Mouse (Mus musculus): Measurements from ENCODE around the gene Olfr1269. TPM values are rescaled to one million over a fixed set of nuclear protein-coding genes. Genes with fewer than 3 reads are reported as not detected.

The Olfr1269 gene
- not detected in 2 replicates for polyA plus RNA-seq (2014; fragmentation: Nextera tagmentation; extraction: Ambion mirVana)

- Histone ChIP-seq H3K9me3 (ENCODE audit: low read depth, low read length) (no peaks in the 10 kb centered on the region), H3K9ac (no peak within 1 kb of the TSS), H3K27me3 (ENCODE audit: insufficient read depth, low read length) (no peaks in the 10 kb centered on the region), H3K36me3 (ENCODE audit: insufficient read depth) (no peaks in the 10 kb centered on the region), H3K4me3 (ENCODE audit: low read depth, low read length) (no peak within 1 kb of the TSS), H3K27ac (ENCODE audit: low read depth) (no peak within 1 kb of the TSS), H3K4me1 (ENCODE audit: insufficient read depth) (no peaks in the 10 kb centered on the region), H3K4me2 (no peak within 1 kb of the TSS)
- no peak for ATAC-seq (ENCODE audit: insufficient read depth)
- DNase-seq = no peak
- no peak for TF ChIP-seq CTCF (IDR thresholded peaks at IDR 0.05; ENCODE audit: low read depth)
- whole genome bisulfite sequencing = 85% methylated on average over 1 of the region's 1 CpGs
Observed at GRCm38 (mm10) chr2:90121312-90121711, at the start of gene Olfr1269. Olfr1269 (minus strand) TSS chr2:90121412.

GRCm38 (mm10) chr2:90153916-90154315 is 32.7 kb upstream of the Olfr1269 start:
- 88% methylated on average over 9 of the region's 9 CpGs for WGBS
- no peaks in the 10 kb centered on the region for H3K4me1 ChIP-seq (ENCODE audit: insufficient read depth)
- DNase-seq = no peak
- no peak overlapping the region for H3K27ac ChIP-seq (ENCODE audit: low read depth)
- TF ChIP-seq CTCF (IDR thresholded peaks at IDR 0.05; ENCODE audit: low read depth) = no peak
- no peaks in the 10 kb centered on the region for H3K9me3 ChIP-seq (ENCODE audit: low read depth, low read length)
- H3K9ac ChIP-seq = no peak overlapping the region
- H3K4me2 ChIP-seq = no peak overlapping the region
- ATAC-seq (ENCODE audit: insufficient read depth) = no peak
- no peaks in the 10 kb centered on the region for H3K27me3 ChIP-seq (ENCODE audit: insufficient read depth, low read length)
- H3K4me3 ChIP-seq (ENCODE audit: low read depth, low read length) = no peak overlapping the region
- H3K36me3 ChIP-seq (ENCODE audit: insufficient read depth) = no peaks in the 10 kb centered on the region

DNA sequence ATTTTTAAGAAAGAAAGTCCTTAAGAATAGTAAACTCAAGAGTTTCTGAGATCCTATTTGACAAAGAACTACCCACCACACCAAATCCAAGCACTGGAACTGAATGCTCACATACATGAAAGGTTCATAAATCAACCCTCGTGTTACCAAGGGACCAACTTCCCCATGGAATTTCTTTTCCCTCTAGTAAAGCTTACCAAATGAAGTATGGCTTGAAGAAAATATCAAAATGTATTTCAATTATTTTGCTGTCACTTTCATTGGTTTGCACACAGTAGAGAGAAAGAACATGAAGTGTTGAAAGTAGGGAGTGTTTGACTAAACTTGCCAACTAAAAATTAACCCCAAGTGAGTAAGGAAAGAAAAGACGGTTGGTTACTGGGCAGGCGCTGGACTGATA is 31.8 kb upstream of the Olfr1269 start, which contains the start of gene Olfr1270:
Gene Olfr1270 (minus strand): TSS at position 101 of the 400 bp plus-strand sequence.
- 72% methylated on average over 3 of the region's 3 CpGs for WGBS
- no peak within 1 kb of the TSS for H3K4me2 ChIP-seq
- no peak within 1 kb of the TSS for H3K9ac ChIP-seq
- H3K27ac ChIP-seq (ENCODE audit: low read depth) = no peak within 1 kb of the TSS
- H3K4me3 ChIP-seq (ENCODE audit: low read depth, low read length) = no peak within 1 kb of the TSS
- H3K9me3 ChIP-seq (ENCODE audit: low read depth, low read length) = no peaks in the 10 kb centered on the region
- no peaks in the 10 kb centered on the region for H3K4me1 ChIP-seq (ENCODE audit: insufficient read depth)
- no peak for TF ChIP-seq CTCF (IDR thresholded peaks at IDR 0.05; ENCODE audit: low read depth)
- H3K27me3 ChIP-seq (ENCODE audit: insufficient read depth, low read length) = no peaks in the 10 kb centered on the region
- no peaks in the 10 kb centered on the region for H3K36me3 ChIP-seq (ENCODE audit: insufficient read depth)
- DNase-seq (no peak), ATAC-seq (ENCODE audit: insufficient read depth) (no peak)

GRCm38 (mm10) chr2:90142196-90142595 is 21.0 kb upstream of the Olfr1269 start, which contains the start of gene Olfr32:
Olfr32 (minus strand) TSS chr2:90142296.
- no peak for DNase-seq
- no peak within 1 kb of the TSS for H3K9ac ChIP-seq
- H3K4me3 ChIP-seq (ENCODE audit: low read depth, low read length) = no peak within 1 kb of the TSS
- no peaks in the 10 kb centered on the region for H3K27me3 ChIP-seq (ENCODE audit: insufficient read depth, low read length)
- H3K36me3 ChIP-seq (ENCODE audit: insufficient read depth) = no peaks in the 10 kb centered on the region
- no peaks in the 10 kb centered on the region for H3K4me1 ChIP-seq (ENCODE audit: insufficient read depth)
- no peaks in the 10 kb centered on the region for H3K9me3 ChIP-seq (ENCODE audit: low read depth, low read length)
- H3K27ac ChIP-seq (ENCODE audit: low read depth) = no peak within 1 kb of the TSS
- H3K4me2 ChIP-seq = no peak within 1 kb of the TSS
- no peak for ATAC-seq (ENCODE audit: insufficient read depth)
- no peak for TF ChIP-seq CTCF (IDR thresholded peaks at IDR 0.05; ENCODE audit: low read depth)

- no peak for TF ChIP-seq CTCF (IDR thresholded peaks at IDR 0.05; ENCODE audit: low read depth)
- no peak for DNase-seq
- Histone ChIP-seq H3K27ac (ENCODE audit: low read depth) (no peak overlapping the region), H3K4me1 (ENCODE audit: insufficient read depth) (no peaks in the 10 kb centered on the region), H3K4me2 (no peak overlapping the region), H3K4me3 (ENCODE audit: low read depth, low read length) (no peak overlapping the region), H3K9me3 (ENCODE audit: low read depth, low read length) (no peaks in the 10 kb centered on the region), H3K36me3 (ENCODE audit: insufficient read depth) (no peaks in the 10 kb centered on the region), H3K9ac (no peak overlapping the region), H3K27me3 (ENCODE audit: insufficient read depth, low read length) (no peaks in the 10 kb centered on the region)
- 45% methylated on average over 2 of the region's 2 CpGs for WGBS
- no peak for ATAC-seq (ENCODE audit: insufficient read depth)
Observed at GRCm38 (mm10) chr2:90070065-90070464, 51.1 kb downstream of the Olfr1269 start.

Other genes with a start within 250 kb of the Olfr1269 start
- not detected in 2 replicates for gene Olfr1257, start 243.0 kb downstream of the Olfr1269 start, polyA plus RNA-seq (2014; fragmentation: Nextera tagmentation; extraction: Ambion mirVana)
- not detected in 2 replicates for gene Olfr1258, start 194.1 kb downstream of the Olfr1269 start, polyA plus RNA-seq (2014; fragmentation: Nextera tagmentation; extraction: Ambion mirVana)
- gene Olfr1259, start 172.7 kb downstream of the Olfr1269 start, polyA plus RNA-seq (2014; fragmentation: Nextera tagmentation; extraction: Ambion mirVana) = not detected in 2 replicates
- not detected in 2 replicates for gene Olfr1260, start 147.1 kb downstream of the Olfr1269 start, polyA plus RNA-seq (2014; fragmentation: Nextera tagmentation; extraction: Ambion mirVana)
- not detected in 2 replicates for gene Olfr1261, start 130.2 kb downstream of the Olfr1269 start, polyA plus RNA-seq (2014; fragmentation: Nextera tagmentation; extraction: Ambion mirVana)
- not detected in 2 replicates for gene Olfr1262, start 121.3 kb downstream of the Olfr1269 start, polyA plus RNA-seq (2014; fragmentation: Nextera tagmentation; extraction: Ambion mirVana)
- gene Olfr1263, start 109.3 kb downstream of the Olfr1269 start, polyA plus RNA-seq (2014; fragmentation: Nextera tagmentation; extraction: Ambion mirVana) = not detected in 2 replicates
- gene Olfr1264, start 95.8 kb downstream of the Olfr1269 start, polyA plus RNA-seq (2014; fragmentation: Nextera tagmentation; extraction: Ambion mirVana) = not detected in 2 replicates
- not detected in 2 replicates for gene Olfr1265, start 86.1 kb downstream of the Olfr1269 start, polyA plus RNA-seq (2014; fragmentation: Nextera tagmentation; extraction: Ambion mirVana)
- gene Olfr140, start 57.8 kb downstream of the Olfr1269 start, polyA plus RNA-seq (2014; fragmentation: Nextera tagmentation; extraction: Ambion mirVana) = not detected in 2 replicates
- gene Olfr32, start 20.9 kb upstream of the Olfr1269 start, polyA plus RNA-seq (2014; fragmentation: Nextera tagmentation; extraction: Ambion mirVana) = not detected in 2 replicates
- gene Olfr1270, start 31.7 kb upstream of the Olfr1269 start, polyA plus RNA-seq (2014; fragmentation: Nextera tagmentation; extraction: Ambion mirVana) = not detected in 2 replicates
- gene Olfr1506, start 103.1 kb upstream of the Olfr1269 start, polyA plus RNA-seq (2014; fragmentation: Nextera tagmentation; extraction: Ambion mirVana) = not detected in 2 replicates
- gene Olfr142, start 136.2 kb upstream of the Olfr1269 start, polyA plus RNA-seq (2014; fragmentation: Nextera tagmentation; extraction: Ambion mirVana) = not detected in 2 replicates
- gene Olfr1271, start 149.6 kb upstream of the Olfr1269 start, polyA plus RNA-seq (2014; fragmentation: Nextera tagmentation; extraction: Ambion mirVana) = not detected in 2 replicates
- gene Olfr1272, start 171.4 kb upstream of the Olfr1269 start, polyA plus RNA-seq (2014; fragmentation: Nextera tagmentation; extraction: Ambion mirVana) = not detected in 2 replicates
- not detected in 2 replicates for gene Gm13769, start 200.8 kb upstream of the Olfr1269 start, polyA plus RNA-seq (2014; fragmentation: Nextera tagmentation; extraction: Ambion mirVana)